Mouse (Mus musculus) leukemia stem cell, adult 10-12 weeks (primary cell): ENCODE data around the gene Cfap45. TPM values are rescaled to one million over a fixed set of nuclear protein-coding genes. Genes with fewer than 3 reads are reported as not detected.

ENCODE experiments used
- polyA plus RNA-seq: library from polyadenylated mRNA; stranded (reverse); fragments of >175 nt; gene quantifications from 2 replicates; pipeline ENCODE4 v1.2.3, GENCODE M21; 2012; ENCODE audit warnings: low replicate concordance

Cfap45 gene
- polyA plus RNA-seq: 0.28 TPM in 1 of 2 replicates, not detected in the other

DNA sequence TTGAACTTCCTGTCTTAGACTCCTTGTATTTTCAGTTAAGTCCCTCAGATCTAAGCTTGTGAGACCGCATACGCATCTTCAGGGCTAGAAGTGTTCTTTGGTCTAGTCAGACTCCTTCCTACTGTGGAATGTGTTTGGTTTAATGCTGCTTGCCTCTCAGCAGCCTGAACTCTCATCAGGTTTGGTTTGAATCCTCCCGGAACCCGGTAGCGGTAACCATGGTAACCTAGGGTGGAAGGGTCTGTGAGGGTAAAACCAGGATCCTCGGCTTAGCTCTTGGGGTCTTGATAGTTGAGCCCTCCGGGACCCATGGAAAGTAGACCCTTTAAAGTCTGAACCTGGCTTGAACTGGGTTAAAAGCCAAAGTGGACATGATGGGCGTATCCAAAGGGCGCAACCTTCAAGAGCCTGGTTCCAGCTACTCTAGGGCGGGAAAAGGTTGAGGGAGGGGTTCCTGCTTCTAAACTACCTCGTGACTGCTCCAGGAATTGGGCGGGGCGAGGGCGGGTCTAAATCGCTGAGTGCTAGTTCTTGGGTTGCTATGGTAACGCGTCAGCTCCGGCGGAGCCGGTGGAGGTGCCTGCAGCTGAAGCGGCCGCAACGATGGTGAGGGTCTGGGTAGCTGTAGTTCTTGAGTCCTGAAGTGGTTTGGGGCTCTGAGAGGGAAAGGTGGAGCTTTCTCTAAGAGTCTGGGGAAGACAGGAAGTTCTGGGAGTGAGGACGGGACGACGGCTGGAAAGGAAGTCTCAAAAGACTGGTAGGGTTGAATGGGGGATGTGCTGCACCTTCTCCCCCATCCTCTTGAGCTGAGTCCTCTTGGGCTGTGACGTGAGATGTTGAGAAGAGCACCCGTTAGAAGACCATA, at the start of gene Cfap45:
Cfap45 (plus strand) TSS at position 226 of the 865 bp plus-strand sequence.

DNA sequence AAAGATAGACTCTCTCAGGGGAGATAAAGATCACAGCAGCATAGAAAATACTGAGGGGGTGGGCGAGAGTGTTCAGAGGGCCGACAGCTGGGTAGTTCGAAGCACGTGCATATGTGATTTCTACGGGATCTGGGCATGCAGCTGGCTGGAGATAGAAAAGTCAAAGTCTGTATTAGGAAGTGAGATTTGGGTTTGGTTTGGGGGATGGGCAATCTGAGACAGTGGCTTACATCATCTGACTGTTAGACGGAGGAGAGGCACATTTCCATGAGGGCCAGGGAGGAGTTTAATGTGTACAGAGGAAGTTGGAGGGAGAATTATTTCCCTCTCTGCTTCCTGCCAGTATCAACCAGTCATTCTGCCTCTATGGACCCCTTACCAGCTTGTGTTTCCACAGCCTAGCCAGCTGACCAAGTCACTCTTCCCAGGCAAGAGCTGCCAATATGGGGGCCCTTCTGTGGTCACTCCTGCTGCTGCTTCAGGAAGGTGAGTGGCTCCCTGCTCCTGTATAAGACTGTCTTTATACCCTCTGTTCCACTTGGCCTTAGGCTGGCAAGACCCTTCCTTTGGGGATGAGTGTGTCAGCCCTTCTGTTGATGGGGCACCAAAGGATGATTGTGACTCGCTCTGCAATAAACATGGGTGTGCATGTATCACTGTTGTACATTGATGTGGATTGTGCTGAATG, 45.4 kb upstream of the Cfap45 start, which contains the start of gene Slamf9:
Slamf9 (plus strand) TSS at position 305 of the 688 bp plus-strand sequence.

GRCm38 (mm10) chr1:172481540-172482280, 38.9 kb upstream of the Cfap45 start, which contains the start of gene Igsf9:
Gene Igsf9, plus strand, starts transcription at chr1:172481788.

DNA sequence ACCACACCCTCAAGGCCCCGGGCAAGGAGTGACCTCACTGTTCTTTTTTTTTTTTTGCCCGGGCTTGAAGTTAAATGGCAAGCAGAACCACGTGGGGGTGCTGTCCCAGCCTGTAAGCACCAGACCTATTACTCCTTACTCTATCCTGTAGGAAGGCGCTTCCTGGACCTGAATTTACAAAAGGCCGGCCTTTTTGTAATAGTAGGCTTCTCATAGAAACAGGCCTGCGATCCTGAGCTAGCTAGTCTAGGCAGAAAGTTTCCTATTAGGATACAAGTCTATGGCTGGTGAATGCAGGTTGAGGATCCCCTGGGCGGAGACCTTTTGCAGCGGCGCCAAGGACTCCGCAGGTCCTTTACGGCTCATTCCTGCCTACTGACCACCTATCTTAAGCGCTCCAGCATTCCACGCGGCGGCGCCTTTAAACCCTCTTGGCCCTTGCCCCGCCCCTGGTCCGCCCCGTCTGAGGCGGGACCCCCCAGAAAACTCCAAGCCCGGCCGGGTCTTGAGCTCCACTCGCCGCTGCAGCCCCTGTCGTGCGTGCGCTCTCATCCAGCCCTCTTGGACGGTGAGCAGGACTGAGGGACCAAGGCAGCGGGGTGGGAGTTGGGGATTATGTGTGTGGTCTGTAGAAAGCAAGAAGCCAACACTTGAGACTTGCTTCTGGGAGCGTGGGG, 20.7 kb upstream of the Cfap45 start, which contains the start of gene Tagln2:
Tagln2 (plus strand) TSS at position 283 of the 677 bp plus-strand sequence.

DNA sequence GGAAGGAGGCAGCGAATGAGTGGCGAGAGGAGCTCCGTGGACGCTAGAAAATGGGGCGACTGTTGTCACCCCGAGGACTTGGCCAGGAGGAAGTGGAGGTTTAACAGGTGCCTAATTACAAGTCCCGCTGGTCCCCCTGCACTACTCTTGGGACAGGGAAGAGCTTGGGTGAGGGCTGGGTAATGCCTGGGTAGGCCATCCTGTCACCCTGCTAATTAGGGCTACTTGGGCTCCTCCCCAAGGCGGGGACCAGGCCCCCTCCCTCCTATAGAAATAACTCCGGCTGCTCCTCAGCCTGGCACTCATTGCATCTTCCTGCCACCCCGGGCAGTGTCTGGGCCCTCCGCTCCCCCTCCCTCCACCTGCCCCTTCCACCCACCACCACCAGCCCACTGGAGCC, 35.0 kb downstream of the Cfap45 start, which contains the start of gene Vsig8:
Vsig8 (plus strand) TSS at position 301 of the 400 bp plus-strand sequence.

DNA sequence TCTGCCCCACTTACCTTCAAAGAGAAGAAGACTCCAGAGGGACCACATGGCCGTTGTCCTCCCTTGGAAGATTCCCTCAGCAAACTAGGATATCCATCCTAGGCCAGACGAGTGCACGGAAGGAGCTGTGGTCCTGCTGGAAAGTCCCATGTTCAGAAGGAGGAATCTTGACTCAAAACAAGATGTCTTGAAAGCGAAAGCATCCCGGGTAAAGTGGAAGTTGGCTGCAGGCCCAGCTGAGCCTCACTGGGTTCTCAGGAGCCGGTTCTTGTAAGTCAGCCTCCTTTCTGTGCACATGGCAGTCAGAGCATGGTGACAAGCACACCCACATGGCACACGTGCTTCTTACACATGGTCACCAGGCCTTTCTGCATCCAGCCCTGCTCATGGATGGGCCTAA, 69.8 kb downstream of the Cfap45 start, which contains the start of gene Slamf8:
Slamf8 (minus strand) TSS at position 184 of the 400 bp plus-strand sequence.

Other genes starting within 250 kb of the Cfap45 start
- gene Atp1a2, start 222.7 kb upstream of the Cfap45 start, polyA plus RNA-seq: not detected in 2 replicates
- gene Kcnj9, start 191.5 kb upstream of the Cfap45 start, polyA plus RNA-seq: 0.41 and 0.50 TPM in 2 replicates
- 5.6 and 7.3 TPM in 2 replicates for gene Kcnj10, start 179.6 kb upstream of the Cfap45 start, polyA plus RNA-seq
- 22.4 and 24.1 TPM in 2 replicates for gene Pigm, start 144.3 kb upstream of the Cfap45 start, polyA plus RNA-seq
- gene Slamf9, start 45.4 kb upstream of the Cfap45 start, polyA plus RNA-seq: 0.36 TPM in 1 of 2 replicates, not detected in the other
- 1.7 and 2.2 TPM in 2 replicates for gene Igsf9, start 39.0 kb upstream of the Cfap45 start, polyA plus RNA-seq
- gene Tagln2, start 20.8 kb upstream of the Cfap45 start, polyA plus RNA-seq: 55.1 and 658 TPM in 2 replicates
- gene Vsig8, start 35.1 kb downstream of the Cfap45 start, polyA plus RNA-seq: not detected in 2 replicates
- 0.55 and 0.61 TPM in 2 replicates for gene Slamf8, start 69.8 kb downstream of the Cfap45 start, polyA plus RNA-seq
- gene Fcrl6, start 81.8 kb downstream of the Cfap45 start, polyA plus RNA-seq: not detected in 2 replicates
- 0.99 and 2.1 TPM in 2 replicates for gene Dusp23, start 112.2 kb downstream of the Cfap45 start, polyA plus RNA-seq
- gene Crp, start 177.3 kb downstream of the Cfap45 start, polyA plus RNA-seq: not detected in 2 replicates